Mouse (Mus musculus) right cerebral cortex, postnatal 14 days (tissue): Measurements from ENCODE around the gene Pcyt2.

ENCODE experiments used
- DNase-seq: peaks from one replicate; pipeline ENCODE4 v3.0.0; 2022

Gene Pcyt2

GRCm38 (mm10) chr11:120580190-120580589 is 37.5 kb downstream of the Pcyt2 start:
- no peak for DNase-seq

- DNase-seq = peak; percentile 79
Measured at GRCm38 (mm10) chr11:120579316-120580107, 38.2 kb downstream of the Pcyt2 start.

- no peak for DNase-seq
Measured at GRCm38 (mm10) chr11:120578694-120579243, 39.0 kb downstream of the Pcyt2 start.

GRCm38 (mm10) chr11:120578024-120578693 is 39.6 kb downstream of the Pcyt2 start:
- no peak for DNase-seq

GRCm38 (mm10) chr11:120577211-120578023 is 40.3 kb downstream of the Pcyt2 start:
- peak; percentile 37 for DNase-seq

GRCm38 (mm10) chr11:120576365-120576981 is 41.3 kb downstream of the Pcyt2 start:
- no peak for DNase-seq

- no peak for DNase-seq
Measured at GRCm38 (mm10) chr11:120575940-120576339, 41.8 kb downstream of the Pcyt2 start.

- no peak for DNase-seq
Measured at GRCm38 (mm10) chr11:120575046-120575445, 42.7 kb downstream of the Pcyt2 start.

GRCm38 (mm10) chr11:120574278-120574600 is 43.5 kb downstream of the Pcyt2 start:
- DNase-seq = no peak

GRCm38 (mm10) chr11:120573585-120574277 is 44.0 kb downstream of the Pcyt2 start:
- no peak for DNase-seq

GRCm38 (mm10) chr11:120572752-120573584 is 44.8 kb downstream of the Pcyt2 start, which contains the start of gene P4hb:
TSS of gene P4hb (minus strand) at chr11:120573253.
- peak; percentile 99 for DNase-seq

- DNase-seq = no peak
Measured at GRCm38 (mm10) chr11:120572417-120572751, 45.4 kb downstream of the Pcyt2 start.

- no peak for DNase-seq
Measured at GRCm38 (mm10) chr11:120571754-120572416, 45.9 kb downstream of the Pcyt2 start.

- no peak for DNase-seq
Measured at GRCm38 (mm10) chr11:120571122-120571521, 46.6 kb downstream of the Pcyt2 start.

GRCm38 (mm10) chr11:120568324-120568723 is 49.4 kb downstream of the Pcyt2 start:
- no peak for DNase-seq

- no peak for DNase-seq
Measured at GRCm38 (mm10) chr11:120565114-120565513, 52.6 kb downstream of the Pcyt2 start.

- DNase-seq = no peak
Measured at GRCm38 (mm10) chr11:120562949-120563348, 54.8 kb downstream of the Pcyt2 start.

GRCm38 (mm10) chr11:120560952-120561728 is 56.6 kb downstream of the Pcyt2 start:
- no peak for DNase-seq
